Mouse (Mus musculus) kidney, postnatal 14 days (tissue): ENCODE data around the gene Sema3b.
"Not testable (repeated sequence)": the region's sequence is repeated elsewhere in the genome, so short reads cannot be mapped to it uniquely, and the experiment has no call there.

Experiments used
- DNase-seq: peaks from one replicate; pipeline ENCODE4 v3.0.0; 2022; ENCODE audit warnings: mixed read lengths

Sema3b gene

DNA sequence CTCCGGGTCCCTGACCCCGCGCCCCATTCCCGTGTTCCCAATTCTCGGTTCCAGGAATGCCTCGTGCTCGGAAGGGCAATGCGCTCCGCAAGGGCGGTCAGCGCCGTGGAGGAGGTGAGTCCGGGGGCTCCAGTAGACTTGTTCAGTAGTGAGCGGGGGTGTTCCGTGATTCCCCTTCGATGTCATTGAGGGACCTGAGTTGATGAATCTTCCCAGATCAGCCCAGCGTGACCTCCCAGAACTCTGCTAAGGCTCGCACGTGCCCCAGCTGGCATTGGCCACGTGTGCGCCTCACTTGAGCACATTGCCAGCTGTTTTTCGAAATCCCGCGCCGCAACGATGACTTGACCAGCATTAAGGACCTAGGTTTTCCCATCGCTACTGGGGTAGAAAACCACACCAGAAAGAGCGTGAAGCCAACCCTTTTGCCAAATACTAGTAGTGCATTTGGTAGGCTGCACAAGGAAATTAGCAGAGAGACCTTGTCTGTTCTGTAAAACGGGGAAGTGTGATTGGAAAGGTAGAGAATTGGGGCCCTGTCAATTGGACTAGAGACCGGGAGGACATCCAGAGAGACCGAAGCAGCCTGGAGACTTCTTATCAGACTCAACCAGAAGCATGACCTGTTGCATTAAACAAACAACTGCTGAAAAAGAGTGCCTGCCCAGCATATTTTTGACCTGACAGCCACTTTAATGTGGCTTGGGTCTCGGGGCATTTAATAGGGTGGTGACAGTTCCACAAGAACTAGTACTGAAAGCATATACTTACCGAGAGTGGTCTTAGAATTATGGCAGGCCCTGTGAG is 21.0 kb downstream of the Sema3b start:
- DNase-seq: no peak

DNA sequence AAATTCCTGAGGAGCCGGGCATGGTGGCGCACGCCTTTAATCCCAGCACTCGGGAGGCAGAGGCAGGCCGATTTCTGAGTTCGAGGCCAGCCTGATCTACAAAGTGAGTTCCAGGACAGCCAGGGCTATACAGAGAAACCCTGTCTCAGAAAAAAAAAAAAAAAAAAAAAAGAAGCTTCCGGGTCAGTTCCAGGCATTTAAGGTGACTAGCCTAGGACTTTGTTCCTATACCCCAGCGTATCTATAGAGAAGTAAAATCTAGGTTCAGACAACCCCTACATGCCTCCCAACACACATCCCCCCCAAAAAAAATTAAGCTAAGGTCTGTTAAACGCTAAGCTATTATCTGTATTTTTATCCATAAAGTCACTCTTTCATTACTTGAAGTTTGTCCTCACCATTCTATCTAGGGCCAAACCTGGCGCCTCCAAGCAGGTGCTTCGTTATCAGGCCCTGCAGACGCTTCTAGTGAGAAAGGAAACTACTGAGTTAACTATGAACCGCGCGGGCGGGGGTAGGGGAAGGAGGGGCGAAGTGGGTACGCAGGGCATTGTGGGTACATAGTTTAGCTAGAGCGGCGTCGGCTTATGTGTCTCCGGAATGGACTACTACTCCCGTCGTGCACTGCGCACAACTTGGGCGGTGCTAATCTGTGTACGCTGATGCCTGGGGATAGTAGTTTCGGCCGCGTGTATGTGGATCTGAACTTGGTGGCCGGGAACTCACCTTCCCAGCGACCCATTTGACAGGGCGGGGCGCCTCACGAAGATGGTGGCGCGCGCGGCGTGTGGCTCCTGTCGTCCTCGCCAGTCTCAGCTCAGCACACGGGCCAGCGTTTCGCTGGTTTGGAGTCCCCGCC is 21.8 kb downstream of the Sema3b start, which contains the start of gene Ifrd2:
Gene Ifrd2, plus strand, starts transcription at position 669 of the 859 bp plus-strand sequence.
- peak; percentile 99 for DNase-seq

DNA sequence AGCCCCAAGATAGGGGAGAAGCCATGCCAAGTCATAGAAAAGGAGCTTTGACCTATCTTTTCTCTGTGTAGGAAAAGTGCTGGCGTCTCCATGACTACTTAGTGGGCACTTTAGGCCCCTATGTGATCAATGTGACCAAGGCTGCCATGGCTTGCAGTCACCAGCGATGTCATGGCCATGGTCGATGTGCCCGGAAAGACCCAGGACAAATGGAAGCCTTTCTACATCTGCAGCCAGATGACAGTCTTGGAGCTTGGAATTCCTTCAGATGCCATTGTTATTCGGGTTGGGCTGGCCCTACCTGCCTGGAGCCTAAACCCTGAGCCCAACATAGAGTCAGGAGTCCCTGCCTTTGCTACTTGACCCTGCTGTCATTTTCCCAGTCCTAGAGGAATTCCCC is 22.5 kb downstream of the Sema3b start:
- DNase-seq: no peak

DNA sequence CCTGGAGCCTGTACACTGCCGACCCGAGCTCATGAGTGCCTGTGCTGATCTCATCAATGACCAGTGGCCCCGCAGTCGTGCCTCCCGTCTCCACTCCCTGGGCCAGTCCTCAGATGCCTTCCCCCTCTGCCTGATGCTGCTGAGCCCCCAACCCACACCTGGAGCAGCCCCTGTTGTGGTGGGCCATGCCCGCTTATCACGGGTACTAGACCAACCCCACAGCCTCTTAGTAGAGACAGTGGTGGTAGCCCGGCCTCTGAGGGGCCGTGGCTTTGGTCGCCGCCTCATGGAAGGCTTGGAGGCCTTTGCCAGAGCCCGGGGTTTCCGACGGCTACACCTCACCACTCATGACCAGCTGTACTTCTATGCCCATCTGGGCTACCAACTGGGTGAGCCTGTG is 25.9 kb downstream of the Sema3b start:
- DNase-seq: no peak

DNA sequence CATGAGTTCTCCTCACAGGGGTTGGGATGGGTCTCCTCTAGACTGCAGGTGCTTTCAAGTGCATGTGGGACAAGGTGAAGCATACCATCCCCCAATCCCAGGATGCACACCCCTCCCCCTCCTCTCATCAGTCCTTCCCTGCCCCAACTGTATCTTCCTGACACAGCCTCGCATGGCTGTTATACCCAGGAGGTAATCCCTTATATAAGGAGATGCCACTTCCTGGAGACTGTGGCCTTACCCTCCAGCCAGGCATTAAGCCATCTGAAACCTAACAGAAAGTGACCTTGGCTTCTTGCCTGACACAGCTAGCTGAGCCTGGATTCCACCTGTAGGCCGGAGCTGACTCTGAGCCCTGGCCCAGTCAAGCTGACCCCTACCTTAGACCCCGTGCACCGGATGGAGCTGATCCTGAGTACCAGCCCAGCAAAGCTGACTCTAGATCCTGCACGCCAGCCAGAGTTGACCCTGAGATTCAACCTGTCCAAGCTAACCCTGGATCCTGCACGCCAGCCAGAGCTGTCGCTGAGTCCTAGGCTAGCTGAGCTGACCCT is 26.4 kb downstream of the Sema3b start:
- no peak for DNase-seq

DNA sequence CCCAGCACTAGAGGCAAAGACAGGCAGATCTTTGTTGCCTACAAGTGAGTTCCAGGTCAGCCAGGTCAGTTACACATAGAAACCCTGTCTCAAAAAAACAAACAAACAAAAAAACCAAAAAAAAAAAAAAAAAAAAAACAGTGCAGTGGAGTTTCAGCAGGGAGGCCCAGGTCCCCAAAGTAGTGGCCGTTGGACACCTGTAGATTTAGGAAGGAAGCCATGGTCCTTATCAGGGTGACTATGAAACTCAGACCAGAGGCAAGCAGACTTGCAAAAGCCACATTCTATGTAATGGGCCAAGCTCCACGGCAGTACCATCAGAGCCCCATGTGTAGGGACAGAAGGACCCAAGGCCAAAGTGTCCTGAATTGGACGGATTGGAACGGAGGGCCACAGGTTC is 27.4 kb downstream of the Sema3b start:
- DNase-seq: no peak

DNA sequence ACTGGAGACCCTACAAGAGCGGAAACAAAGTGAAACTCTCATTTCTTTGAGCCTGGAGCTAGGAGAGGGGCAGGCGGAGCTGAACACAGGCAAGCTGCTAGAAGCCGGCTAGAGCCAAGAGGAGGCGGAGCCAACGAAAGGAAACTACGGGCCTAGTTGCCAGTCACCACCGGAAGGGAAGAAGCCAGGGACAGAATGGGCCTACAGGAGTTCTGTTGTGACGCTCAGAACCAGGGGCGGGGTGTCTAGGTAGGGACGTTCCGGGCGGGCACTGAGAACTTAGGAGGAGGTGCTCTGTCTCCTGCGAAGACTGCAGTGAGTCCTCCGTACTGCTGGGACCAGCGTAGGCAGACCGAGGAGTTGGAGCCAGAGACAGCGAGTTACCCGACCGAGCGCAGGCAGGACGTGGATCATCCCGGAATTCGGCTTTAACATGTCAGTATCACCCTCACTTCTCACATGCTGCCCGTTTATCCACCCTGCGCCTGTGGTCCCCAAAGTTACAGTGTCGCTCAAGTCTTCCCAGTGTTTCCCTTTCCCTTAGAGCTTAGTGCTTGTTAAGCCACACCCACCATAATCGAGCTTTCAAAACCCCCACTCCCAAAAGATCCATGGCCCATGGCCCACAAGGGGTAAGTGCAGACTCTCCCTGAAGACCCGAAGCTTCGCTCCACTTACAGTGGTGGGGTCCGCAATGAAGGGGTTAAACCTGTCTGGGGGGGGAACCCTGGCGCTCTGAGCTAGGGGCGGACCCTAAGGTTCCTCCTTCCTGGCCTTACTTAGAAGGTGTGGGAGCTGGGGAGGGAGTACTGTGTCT is 28.3 kb downstream of the Sema3b start, which contains the start of gene Hyal3:
Gene Hyal3, plus strand, starts transcription at position 318 of the 817 bp plus-strand sequence.
- DNase-seq: peak; percentile 95

DNA sequence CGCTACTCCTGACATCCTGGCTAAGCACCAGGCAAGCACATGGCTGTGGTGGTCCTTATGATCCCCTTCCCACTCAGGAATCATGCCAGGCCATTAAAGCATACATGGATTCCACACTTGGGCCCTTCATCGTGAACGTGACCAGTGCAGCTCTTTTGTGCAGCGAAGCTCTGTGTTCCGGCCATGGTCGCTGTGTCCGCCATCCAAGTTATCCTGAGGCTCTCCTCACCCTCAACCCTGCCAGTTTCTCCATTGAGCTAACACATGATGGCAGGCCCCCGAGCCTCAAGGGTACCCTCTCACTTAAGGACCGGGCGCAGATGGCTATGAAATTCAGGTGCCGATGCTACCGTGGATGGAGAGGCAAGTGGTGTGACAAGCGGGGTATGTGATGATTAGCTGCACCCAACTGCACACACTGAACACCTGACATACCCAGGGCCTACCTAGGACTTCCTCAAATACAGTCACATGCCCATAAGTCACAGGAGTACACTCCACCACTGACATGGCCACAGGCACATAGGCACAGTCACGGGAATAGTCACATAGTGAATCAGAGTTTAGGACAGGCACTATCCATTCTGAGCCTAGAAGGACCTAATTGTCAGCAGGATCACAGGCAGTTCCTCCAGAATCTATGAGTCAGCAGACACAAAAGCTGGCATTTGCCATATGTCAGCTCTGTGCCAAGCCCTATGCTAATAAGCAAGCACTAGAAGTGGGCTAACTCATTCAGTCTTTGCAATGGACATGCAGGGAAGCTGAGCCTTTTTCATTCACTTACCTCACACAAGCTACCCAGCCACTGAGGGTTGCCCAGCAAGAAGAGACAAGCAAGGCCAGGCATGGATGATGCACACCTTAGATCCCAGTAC is 29.8 kb downstream of the Sema3b start:
- no peak for DNase-seq

DNA sequence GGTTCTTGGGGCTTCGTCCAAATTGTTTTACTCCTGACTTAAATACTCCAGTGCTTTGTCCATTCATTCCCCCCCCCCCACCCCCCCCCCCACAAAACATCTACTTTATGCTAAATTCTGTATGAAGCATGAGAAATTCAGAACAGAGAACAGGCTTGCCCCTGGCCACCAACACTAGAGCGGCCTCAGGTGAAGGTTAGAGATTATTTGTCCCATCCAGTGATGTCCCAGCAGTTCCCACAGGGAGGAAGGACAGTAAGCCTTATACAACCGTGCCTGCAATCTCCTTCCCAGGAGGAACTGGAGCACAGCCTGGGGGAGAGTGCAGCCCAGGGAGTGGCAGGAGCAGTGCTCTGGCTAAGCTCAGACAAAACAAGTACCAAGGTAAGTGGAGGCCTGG is 30.4 kb downstream of the Sema3b start, which contains the start of gene Naa80:
Gene Naa80, plus strand, starts transcription at position 301 of the 400 bp plus-strand sequence.
- no peak for DNase-seq

DNA sequence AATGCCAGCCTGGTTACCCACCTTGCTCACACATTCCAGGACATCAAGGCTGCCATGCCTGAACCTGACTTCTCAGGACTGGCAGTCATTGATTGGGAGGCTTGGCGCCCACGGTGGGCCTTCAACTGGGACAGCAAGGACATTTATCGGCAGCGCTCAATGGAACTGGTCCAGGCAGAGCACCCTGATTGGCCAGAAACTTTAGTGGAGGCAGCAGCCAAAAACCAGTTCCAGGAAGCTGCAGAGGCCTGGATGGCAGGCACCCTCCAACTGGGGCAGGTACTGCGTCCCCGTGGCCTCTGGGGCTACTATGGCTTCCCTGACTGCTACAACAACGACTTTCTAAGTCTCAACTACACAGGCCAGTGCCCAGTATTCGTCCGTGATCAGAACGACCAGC is 31.2 kb downstream of the Sema3b start:
- DNase-seq: no peak

DNA sequence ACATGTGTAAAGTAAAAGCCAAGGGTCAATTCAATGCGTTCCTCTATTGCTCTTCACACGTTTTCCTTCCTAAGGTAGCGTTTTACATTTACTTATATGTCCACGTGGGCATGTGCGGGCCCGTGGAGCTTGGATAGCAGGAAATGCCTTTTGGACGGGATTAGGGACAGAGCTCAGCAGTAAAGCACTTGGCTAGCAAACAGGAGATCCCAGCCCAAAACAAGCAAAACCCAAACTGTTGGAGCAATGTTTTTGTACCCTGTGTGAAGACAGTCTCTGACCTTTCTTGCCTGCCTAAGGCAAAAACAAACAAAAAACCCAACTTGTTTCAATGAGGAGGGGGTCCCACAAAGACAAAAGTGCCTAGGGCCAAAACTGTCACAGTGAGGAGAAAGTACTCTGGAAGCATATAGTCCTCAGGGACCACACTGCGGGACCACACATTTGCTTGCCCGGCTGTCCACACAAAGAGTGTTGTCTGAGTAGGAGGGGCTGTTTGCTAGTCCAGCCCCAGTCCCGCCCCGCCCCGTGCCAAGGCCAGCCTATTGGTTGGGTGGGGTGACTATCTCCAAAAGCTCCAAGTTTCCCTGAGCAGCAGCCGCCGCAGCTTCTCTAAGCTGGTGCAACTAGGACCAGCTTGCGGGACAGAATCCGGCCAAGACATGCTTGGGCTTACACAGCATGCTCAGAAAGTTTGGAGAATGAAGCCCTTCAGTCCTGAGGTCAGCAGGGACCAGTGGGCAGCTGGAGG is 32.5 kb downstream of the Sema3b start, which contains the start of gene Hyal1:
Gene Hyal1, plus strand, starts transcription at position 571 of the 751 bp plus-strand sequence.
- DNase-seq: peak; percentile 90

DNA sequence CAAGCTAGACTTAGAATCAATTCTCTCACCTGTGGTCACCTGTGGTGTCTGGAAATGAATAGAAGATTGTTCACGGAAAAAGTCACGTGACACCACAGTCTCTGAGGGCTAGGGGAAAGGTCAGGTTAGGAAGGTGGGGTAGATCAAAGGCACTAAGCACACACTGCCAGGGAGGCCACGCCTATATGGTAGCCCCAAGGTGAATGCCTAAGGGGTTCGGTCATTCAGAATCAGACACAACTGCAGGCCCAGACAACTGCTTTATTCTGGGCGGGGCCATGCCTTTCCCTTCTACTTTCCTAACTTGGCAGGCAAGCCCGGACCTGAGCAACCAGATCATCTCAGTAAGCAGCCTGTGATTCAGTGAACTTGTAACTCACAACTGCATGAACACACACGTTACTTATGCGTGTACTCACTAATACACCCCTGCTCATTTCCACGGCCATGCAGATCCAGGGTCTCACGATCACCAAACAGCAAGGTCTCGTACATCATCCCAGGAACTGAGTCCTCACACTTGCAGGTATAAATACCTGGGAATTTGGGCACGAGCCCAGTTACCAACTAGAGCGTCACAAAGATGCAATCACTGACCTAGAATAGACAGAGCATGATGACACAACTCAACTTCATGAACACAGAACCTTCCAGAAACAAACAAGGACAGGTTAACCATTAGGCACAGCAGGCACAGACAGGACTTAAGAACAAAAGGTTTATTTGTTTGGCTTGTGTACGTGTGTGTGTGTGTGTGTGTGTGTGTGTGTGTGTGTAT is 33.3 kb downstream of the Sema3b start:
- DNase-seq: no peak

DNA sequence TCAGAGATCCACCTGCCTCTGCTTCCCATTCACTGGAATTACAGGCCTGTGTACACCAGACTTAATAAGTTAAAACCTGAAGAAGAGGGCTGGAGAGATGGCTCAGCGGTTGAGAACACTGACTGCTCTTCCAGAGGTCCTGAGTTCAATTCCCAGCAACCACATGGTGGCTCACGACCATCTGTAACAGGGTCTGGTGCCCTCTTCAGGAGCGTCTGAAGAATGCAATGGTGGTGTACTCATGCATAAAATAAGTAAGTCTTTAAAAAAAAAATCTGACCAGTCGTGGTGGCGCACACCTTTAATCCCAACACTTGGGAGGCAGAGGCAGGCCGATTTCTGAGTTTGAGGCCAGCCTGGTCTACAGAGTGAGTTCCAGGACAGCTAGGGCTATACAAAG is 35.3 kb downstream of the Sema3b start:
- not testable (repeated sequence) for DNase-seq

DNA sequence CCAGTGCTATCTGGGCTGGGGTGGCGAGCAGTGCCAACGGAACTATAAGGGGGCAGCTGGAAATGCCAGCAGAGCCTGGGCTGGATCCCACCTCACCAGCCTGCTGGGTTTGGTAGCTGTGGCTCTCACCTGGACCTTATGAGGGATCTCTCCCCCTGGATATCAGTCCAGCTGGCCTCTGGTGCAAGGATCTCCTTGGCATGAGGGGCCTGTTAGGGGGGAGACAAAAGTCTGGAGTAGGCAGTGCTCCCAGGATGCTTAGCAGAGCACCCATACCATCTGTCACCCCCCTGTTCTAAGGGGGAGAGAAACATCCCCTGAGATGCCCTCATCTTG is 36.7 kb downstream of the Sema3b start:
- no peak for DNase-seq

DNA sequence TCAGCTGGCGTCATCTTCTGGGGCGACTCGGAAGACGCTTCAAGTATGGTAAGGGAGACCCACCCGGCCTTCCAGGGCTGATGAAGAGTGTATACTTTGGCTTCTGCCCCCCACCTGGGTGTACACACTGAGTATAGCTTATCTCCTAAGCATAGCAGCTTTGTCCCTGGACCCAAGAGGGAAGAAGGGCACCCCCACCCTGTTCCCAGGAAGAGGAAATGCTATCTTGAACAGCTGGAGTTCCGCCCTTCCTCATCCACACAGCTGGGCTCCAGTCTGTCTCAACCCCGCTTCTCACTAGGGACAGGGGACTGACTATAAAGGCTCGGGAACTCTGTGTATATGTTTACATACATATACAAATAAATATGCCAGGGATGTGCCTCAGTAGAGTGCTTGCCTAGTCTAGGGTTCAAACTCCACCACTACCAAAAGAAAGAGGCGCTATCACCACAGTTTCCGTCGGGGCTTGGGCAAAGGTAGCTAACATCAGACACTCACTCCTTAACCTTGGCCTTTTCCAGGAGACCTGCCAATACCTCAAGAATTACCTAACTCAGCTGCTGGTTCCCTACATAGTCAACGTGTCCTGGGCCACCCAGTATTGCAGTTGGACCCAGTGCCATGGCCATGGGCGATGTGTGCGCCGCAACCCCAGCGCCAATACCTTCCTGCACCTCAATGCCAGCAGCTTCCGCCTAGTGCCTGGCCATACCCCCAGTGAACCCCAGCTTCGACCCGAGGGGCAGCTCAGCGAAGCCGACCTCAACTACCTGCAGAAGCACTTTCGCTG is 37.3 kb downstream of the Sema3b start:
- no peak for DNase-seq

DNA sequence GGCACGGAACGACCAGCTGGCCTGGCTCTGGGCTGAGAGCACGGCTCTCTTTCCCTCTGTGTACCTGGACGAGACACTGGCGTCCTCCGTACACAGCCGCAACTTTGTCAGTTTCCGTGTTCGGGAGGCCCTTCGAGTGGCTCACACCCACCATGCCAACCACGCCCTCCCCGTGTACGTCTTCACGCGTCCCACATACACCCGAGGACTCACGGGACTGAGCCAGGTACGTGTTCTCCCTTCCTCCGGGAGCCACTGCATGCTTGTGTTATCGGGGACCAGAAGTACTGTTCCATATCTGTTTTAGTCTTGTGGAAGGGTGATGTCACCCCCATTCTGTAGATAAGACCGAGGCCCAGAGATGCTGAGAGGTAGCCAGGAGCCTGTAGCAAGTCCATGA is 38.2 kb downstream of the Sema3b start:
- no peak for DNase-seq

DNA sequence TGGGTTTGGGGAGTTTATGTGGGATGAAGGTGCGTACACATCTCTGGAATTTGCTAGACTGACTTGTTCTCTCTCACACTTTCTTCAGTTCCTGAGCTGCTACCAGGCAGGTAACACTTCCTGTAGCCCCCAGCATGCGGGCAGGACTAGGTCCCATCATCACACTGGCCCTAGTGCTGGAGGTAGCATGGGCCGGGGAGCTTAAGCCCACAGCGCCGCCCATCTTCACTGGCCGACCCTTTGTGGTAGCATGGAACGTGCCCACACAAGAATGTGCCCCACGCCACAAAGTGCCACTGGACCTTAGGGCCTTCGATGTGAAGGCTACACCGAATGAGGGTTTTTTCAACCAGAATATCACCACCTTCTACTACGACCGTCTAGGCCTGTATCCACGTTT is 39.0 kb downstream of the Sema3b start:
- DNase-seq: no peak

DNA sequence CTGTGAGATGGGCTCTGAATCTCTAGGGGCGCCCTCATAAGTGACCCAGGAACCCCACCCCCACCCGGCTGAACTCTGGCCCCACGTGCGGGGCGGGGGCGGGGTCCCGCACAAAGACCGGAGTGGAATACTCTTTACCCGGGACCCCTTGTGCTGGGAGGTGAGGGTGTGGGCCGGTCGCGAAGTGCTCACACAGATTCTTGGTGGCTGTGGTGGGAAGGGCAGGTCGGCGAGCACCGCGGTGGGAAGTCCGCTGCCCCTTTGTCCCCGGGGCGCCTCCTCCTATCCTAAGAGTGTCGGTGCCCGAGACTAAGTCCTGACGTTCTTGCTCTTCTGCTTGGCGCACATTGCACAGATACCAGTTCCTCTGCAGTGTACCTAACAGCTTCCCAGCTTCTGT is 39.8 kb downstream of the Sema3b start:
- no peak for DNase-seq
